Mouse (Mus musculus) ES-E14 (cell line): ENCODE results near the gene Echdc3.

Experiments used
- CHD2 ChIP-seq: IDR thresholded peaks from 2 replicates; pipeline ENCODE4 v1.6.1; 2014; ENCODE audit warnings: mild to moderate bottlenecking, low read depth, low read length, inconsistent platforms
- HCFC1 ChIP-seq: IDR thresholded peaks from 2 replicates; pipeline ENCODE4 v1.6.1; 2012; ENCODE audit warnings: low read length, inconsistent platforms, borderline replicate concordance; ENCODE audit not compliant: insufficient read depth
- MAFK ChIP-seq: IDR thresholded peaks from 2 replicates; pipeline ENCODE4 v1.6.1; 2014; ENCODE audit warnings: mild to moderate bottlenecking, low read depth, low read length, inconsistent platforms; ENCODE audit not compliant: insufficient read depth
- ZC3H11A ChIP-seq: IDR thresholded peaks from 2 replicates; pipeline ENCODE4 v1.6.1; 2012; ENCODE audit warnings: low read depth, mild to moderate bottlenecking, inconsistent platforms, low read length, borderline replicate concordance

DNA sequence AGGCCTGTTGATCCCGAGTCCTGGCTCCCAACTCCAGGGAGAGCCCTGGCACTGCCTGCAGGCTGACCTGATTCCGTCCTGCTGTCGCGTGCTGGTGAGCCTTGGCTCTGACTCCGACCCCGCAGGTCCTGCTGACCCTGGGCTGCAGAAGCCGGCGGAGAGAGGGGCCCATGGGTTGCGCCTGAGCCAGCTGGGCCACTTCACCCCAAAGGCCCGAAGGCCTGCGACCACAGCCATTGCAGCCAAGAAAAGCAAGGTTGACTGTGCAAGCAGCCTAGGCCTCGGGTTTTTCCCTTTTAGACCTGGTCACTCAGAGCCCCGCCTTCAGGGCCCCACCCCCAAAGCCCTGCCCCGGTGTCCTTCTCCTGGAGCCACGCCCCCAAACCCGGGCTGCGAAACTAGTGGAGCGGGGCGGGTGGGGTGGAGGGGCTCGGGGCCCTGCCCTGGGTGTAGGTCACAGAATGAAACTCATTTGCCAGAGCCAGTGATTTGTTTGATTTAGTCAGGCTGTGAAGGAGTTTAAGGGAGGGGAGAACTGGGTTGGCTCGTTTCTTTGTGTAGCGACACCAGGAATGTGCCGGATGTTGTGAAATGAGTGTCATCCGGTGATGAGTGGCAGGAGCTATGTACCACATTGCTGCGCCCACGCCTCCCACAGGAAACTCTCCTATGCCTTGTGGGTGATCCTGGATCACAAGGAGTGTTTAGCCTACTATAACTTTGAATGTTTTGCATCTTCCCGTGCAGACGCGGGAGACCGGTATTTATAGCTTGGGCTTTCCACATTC, at the start of gene Echdc3:
- TF ChIP-seq CHD2 = no peak
- TF ChIP-seq MAFK = no peak
- TF ChIP-seq ZC3H11A = no peak
- TF ChIP-seq HCFC1 = no peak
